8 mouse cellular contexts compared by ENCODE assay signal in genomic region chr3:27461037-27461436, GRCm38 (mm10).
A peak's percentile ranks its signal among the peaks of the same experiment; 100 is the strongest.
DNase-seq lines count a peak whose midpoint lies in the region; ATAC-seq lines count a peak whose summit lies in the region.

No protein-coding gene starts in this region.

- H3K9me3 ChIP-seq in forebrain, embryonic 10.5 days, result no peaks in the 10 kb centered on the region
- no peaks in the 10 kb centered on the region for H3K9me3 ChIP-seq in lung, embryonic 16.5 days (ENCODE audit: control insufficient read depth, low read length)

- H3K9ac ChIP-seq in lung, embryonic 16.5 days (ENCODE audit: low read length), result no peak overlapping the region

- peaks cover 77% of the 10 kb centered on the region for H3K36me3 ChIP-seq in forebrain, embryonic 10.5 days (replicated peaks)
- H3K36me3 ChIP-seq in lung, embryonic 16.5 days (ENCODE audit: control insufficient read depth, insufficient read depth, low read length), result peaks cover 55% of the 10 kb centered on the region

- no peaks in the 10 kb centered on the region for H3K27me3 ChIP-seq in forebrain, embryonic 10.5 days (ENCODE audit: poor library complexity, severe bottlenecking)
- no peaks in the 10 kb centered on the region for H3K27me3 ChIP-seq in lung, embryonic 16.5 days (ENCODE audit: control insufficient read depth, insufficient read depth, low read depth, low read length)

- H3K4me2 ChIP-seq in lung, embryonic 16.5 days (ENCODE audit: low read depth, low read length), result no peak overlapping the region

- no peak overlapping the region for H3K4me3 ChIP-seq in forebrain, embryonic 10.5 days
- no peak overlapping the region for H3K4me3 ChIP-seq in lung, embryonic 16.5 days (ENCODE audit: low read length)

- H3K27ac ChIP-seq in forebrain, embryonic 10.5 days, result no peak overlapping the region
- H3K27ac ChIP-seq in lung, embryonic 16.5 days (ENCODE audit: low read length), result no peak overlapping the region

- peak; percentile 78 for DNase-seq in ES-CJ7 (ENCODE audit: low read depth, low spot score)
- peak; percentile 91 for DNase-seq in brain, adult 2 months (ENCODE audit: low read depth, low spot score)
- peak; percentile 67 for DNase-seq in forebrain, embryonic 10.5 days (ENCODE audit: extremely low spot score, low spot score)
- peak; percentile 58 to 86 for DNase-seq in layer of hippocampus, adult 18-20 months (ENCODE audit: low spot score in 2 of 2)
- peak; percentile 60 for DNase-seq in retina, adult 2 months (ENCODE audit: low read depth, low spot score)
- DNase-seq in thymus, postnatal 25 days, result peak; percentile 86

- peak; percentile 77 to 88; a peak in 3 of 4 replicates for ATAC-seq in hematopoietic stem cell, adult 5-6 weeks (replicated peaks in 1 of 2; ENCODE audit: insufficient read depth in 1 of 2, low FRiP score in 2 of 2, low TSS enrichment in 1 of 2, low read depth in 1 of 2, poor library complexity in 2 of 2, severe bottlenecking in 2 of 2)
- ATAC-seq in lung, embryonic 16.5 days (ENCODE audit: low read depth), result peak; percentile 46

- WGBS in forebrain, embryonic 10.5 days, result 50% methylated on average over 1 of the region's 1 CpGs
- 34% methylated on average over 1 of the region's 1 CpGs for WGBS in lung, embryonic 16.5 days

- H3K4me1 ChIP-seq in forebrain, embryonic 10.5 days, result no peaks in the 10 kb centered on the region
- no peaks in the 10 kb centered on the region for H3K4me1 ChIP-seq in lung, embryonic 16.5 days (replicated peaks; ENCODE audit: control insufficient read depth, insufficient read depth, low read length)
